Mouse (Mus musculus): ENCODE results near the gene Slc2a8.

Gene Slc2a8

DNA sequence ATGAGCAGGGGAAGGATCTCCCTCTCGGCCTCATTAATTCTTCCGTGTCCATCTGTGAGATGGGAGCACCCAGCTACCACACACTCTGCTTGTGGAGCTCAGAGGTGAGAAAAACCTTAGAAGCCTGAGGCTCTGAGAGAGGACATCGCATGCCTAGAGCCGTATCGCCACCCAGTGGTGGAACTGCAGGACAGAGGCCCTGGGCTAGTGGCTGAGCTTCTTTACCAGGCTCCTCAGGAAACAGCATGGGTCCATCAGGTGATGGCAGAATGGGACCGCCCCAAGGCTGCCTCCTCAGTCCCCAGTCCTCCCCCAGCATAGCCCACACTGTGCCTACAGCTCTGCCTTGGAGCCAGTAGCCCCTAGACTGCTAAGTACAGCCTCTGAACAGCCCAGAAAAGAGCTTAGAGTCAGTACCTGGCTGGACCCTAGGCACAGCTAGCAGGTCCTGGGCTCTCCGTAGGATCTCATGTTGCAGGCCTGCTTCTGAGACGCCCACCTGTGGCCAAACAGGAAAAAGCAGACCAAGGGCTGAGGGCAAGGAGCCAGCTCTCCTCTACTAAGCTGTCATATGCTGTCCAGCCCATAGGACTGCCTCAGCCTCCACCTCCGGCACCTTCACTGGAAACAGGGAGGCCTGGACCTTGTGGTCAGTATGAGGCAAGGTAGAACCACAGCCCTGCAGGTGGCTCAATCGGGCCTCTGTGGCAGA is 53.5 kb downstream of the Slc2a8 start:
- peak; percentile 23 to 46 for DNase-seq

GRCm38 (mm10) chr2:32927624-32928234 is 54.2 kb downstream of the Slc2a8 start:
- no peak for DNase-seq

DNA sequence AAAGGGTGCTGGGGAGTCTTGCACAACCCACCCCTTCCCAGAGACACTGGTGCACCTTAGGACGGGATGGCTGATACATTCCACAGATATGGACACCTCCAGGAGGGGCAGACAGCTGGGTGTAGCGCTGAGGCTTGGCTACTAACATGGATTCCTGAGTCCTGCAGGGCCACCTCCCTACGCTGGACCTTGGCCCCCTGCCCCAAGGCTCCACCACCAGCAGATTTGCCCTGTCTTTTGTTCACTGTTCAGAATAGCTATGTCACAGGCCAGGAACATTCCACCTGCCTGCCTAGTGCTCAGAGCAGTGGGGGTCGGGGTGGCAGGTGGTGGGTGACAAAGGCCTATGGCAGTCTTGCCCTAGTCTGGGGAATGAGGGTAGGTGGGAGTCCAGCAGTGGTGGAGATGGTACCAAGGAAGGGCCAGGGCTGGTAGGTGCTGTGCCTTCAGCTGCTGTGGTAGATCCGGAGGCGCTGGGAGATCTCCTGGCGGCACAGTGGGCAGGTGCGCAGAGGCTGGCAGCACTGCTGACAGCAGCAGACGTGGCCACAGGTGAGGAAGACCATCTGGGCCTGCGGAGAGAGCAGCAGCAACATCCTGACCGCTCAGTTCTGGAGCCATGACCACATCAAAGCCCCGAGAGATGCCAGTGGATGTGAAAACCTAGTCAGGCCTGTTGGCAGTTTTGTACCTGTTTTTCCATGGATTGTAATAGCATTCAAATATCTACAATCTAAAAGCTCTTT is 55.4 kb downstream of the Slc2a8 start:
- no peak for DNase-seq

- DNase-seq, result no peak
These were observed 57.5 kb downstream of the Slc2a8 start for GRCm38 (mm10) chr2:32924306-32924844.

DNA sequence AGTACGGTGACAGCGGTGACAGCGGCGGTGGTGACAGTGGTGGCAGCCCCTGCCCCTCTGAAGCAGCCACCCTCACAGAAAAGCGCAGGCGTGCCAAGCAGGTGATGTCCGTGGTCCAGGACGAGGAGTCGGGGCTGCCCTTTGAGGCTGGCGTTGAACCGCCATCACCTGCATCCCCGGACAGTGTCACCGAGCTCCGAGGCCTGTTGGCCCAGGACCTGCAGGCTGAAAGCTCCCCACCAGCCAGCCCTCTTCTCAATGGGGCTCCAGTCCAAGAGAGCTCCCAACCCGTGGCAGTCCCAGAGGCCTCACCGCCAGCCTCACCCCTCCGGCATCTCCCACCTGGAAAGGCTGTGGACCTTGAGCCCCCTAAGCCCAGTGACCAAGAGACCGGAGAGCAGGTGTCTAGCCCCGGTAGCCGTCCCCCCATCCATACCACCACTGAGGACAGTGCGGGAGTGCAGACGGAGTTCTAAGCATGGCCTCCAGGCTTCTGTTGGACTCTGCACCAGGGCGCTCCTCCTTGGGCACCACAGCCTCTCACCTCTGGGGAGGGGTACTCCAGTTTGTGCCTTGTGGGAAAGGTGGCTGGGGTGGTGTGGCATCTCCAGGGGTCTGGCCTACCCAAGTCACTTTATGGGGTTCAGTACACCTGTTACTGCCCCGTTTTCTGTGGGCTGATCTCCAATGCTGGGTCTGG is 58.2 kb downstream of the Slc2a8 start:
- no peak for DNase-seq
